Mouse (Mus musculus): ENCODE data around the gene Epb42.

DNA sequence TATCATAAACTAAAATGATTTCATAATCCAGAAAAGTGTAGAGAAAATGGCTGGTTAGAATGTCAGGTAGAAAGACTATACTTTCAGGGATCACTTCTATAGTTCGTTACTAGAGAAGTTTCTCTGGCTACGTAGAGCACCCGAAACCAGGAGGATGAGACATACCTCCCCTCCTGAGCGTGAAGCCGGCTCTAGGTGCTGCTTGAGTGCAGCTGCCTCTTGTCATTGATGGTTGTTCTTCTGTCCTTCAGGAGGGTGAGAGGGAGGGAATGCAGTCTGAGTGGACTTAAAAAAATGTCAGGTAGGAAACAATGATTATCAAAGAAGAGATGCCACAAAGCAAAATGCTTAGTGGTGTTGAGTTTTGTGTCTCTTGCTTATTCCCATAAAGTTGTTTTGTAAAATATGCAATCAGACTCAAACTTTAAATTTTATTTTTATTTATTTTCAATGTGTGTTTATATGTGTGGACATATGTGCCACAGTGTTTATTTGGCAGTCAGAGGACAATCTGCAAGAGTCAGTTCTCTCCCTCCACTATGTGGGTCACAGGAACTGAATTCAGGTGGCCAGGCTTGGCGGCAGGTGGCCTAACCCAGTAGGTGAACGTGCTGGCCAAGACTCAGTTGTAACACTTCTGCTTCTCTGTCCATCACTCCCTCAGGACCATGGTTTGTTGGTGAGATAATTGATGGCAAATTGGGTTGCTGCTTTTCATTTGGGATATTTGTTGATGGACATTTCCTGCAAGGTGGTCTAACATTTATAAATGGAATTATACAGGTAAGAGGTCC is 32.7 kb downstream of the Epb42 start:
- TF ChIP-seq CTCF (IDR thresholded peaks at IDR 0.05) (no peak), POLR2A (IDR thresholded peaks at IDR 0.05; ENCODE audit: insufficient read depth, low read depth, low read length) (no peak), EP300 (IDR thresholded peaks at IDR 0.05; ENCODE audit: insufficient read depth, low read depth, low read length) (no peak)
